Mouse (Mus musculus) heart, embryonic 12.5 days (tissue): Measurements from ENCODE around the gene Nr4a3. TPM values are rescaled to one million over a fixed set of nuclear protein-coding genes. Genes with fewer than 3 reads are reported as not detected.
A peak's percentile ranks its signal among the peaks of the same experiment; 100 is the strongest.

Experiments
- ATAC-seq: fragments of 200-750 bp; cut with Nextera tagmentation; 2 replicates; pipeline ENCODE4 v1.8.0; 2017; ENCODE audit warnings: moderate TSS enrichment, moderate library complexity; ENCODE audit not compliant: insufficient number of reproducible peaks, low FRiP score
- H3K27ac ChIP-seq: fragments of 300-500 bp; sonication (generic); 2 replicates; pipeline ENCODE4 v1.5.1; 2016; ENCODE audit warnings: mild to moderate bottlenecking, moderate library complexity; ENCODE audit not compliant: poor library complexity, severe bottlenecking
- H3K27me3 ChIP-seq: fragments of 300-500 bp; sonication (generic); replicated peaks from 2 replicates; pipeline ENCODE4 v1.6.1; 2016; ENCODE audit warnings: mild to moderate bottlenecking, moderate library complexity
- H3K36me3 ChIP-seq: fragments of 300-500 bp; sonication (generic); 2 replicates; pipeline ENCODE4 v1.6.1; 2016; ENCODE audit warnings: mild to moderate bottlenecking, moderate library complexity
- H3K4me1 ChIP-seq: fragments of 300-500 bp; sonication (generic); replicated peaks from 2 replicates; pipeline ENCODE4 v1.6.1; 2016; ENCODE audit warnings: mild to moderate bottlenecking
- H3K4me2 ChIP-seq: fragments of 300-500 bp; sonication (generic); 2 replicates; pipeline ENCODE4 v1.6.1; 2016; ENCODE audit warnings: mild to moderate bottlenecking, moderate library complexity
- H3K4me3 ChIP-seq: fragments of 300-500 bp; sonication (generic); 2 replicates; pipeline ENCODE4 v1.5.1; 2016; ENCODE audit warnings: mild to moderate bottlenecking
- H3K9ac ChIP-seq: fragments of 300-500 bp; sonication (generic); 2 replicates; pipeline ENCODE4 v1.6.1; 2016; ENCODE audit warnings: mild to moderate bottlenecking, moderate library complexity
- H3K9me3 ChIP-seq: fragments of 300-500 bp; sonication (generic); replicated peaks from 2 replicates; pipeline ENCODE4 v1.6.1; 2016; ENCODE audit warnings: mild to moderate bottlenecking, moderate library complexity
- WGBS: fragments of 180-500 bp; shearing (Covaris S2); methylation state at CpG from one replicate; pipeline ENCODE4 v1.1.7; 2016; 5-methylcytosine and 5-hydroxymethylcytosine counted together
- polyA plus RNA-seq: library from polyadenylated mRNA; unstranded; fragments of >200 nt; fragmentation: Nextera tagmentation; extraction: Ambion mirVana; gene quantifications from 2 replicates; pipeline ENCODE4 v1.2.1, GENCODE M21; 2016

The Nr4a3 gene
- polyA plus RNA-seq, 1 experiment from 2014 or later, result 0.26 TPM

DNA sequence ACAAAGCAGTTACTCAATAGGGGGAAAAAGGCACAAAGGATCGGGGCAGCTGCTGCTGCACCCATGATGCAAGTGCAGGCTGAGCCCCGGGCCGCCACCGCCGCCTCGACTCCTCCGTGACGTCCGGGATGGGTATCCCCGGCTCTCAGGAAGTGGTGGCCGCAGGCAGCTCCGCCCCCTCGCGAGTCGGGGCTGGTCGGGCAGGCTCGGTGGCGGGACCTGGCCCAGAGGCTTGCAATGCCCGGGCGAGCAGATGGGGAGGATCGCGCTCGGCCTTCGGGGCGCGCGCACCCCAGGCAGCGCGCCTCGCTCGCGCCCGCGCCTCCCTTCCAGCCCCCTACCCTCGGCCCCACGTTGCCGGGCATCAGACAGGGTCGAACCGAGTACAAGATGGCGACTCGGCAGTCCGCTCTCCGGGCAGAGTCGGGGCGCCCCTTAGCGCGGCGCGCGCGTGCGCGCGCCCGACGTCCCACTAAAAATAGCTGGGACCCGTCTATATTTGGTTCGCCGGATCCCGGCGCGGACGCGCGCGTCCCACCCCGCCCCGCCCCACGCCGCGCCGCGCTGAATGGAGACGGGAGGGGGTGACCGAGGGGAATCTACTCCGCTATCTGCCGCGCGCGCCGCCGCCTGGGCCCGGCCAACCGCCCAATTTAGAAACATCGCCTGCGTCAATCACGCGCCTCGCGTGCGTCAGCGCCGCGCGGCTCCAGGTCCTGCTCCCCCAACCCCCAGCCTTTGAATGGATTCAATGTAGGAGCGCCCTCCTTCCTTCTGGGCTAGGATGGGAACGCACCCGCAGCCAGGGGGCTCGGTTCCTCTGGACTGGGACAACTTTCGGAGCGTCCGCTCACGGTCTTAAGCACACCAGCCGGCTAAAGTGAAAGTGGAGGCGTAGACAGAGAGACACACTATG, 1.9 kb upstream of the Nr4a3 start:
- under 1% methylated on average over 105 of the region's 105 CpGs for WGBS
- Histone ChIP-seq H3K9ac (peak overlapping the region; percentile 85), H3K4me3 (peak overlapping the region; percentile 68), H3K4me1 (peaks cover 27% of the 10 kb centered on the region), H3K27ac (peak overlapping the region; percentile 98), H3K9me3 (no peaks in the 10 kb centered on the region), H3K4me2 (peak overlapping the region; percentile 99), H3K36me3 (no peaks in the 10 kb centered on the region), H3K27me3 (peaks cover 8% of the 10 kb centered on the region)
- peak; percentile 90 for ATAC-seq

DNA sequence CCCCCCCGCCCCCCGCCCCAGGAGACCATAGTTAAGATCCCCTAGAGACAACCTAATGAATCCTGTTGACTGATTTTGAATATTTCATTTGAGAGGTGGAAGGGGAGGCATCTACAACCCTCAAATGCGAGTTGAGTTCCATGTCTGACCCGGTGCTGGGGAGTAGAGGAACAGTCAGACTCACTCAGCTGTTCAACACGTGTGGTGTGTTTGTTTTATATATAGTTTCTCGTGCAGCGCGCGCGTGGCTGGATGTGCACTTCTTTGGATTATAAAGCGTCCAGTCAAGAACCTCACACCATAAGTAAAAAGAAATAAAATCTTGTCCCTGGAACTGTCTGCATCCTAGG, 837 bp upstream of the Nr4a3 start:
- H3K4me1 ChIP-seq, result peaks cover 33% of the 10 kb centered on the region
- H3K4me2 ChIP-seq, result peak overlapping the region; percentile 99
- H3K9ac ChIP-seq, result peak overlapping the region; percentile 74
- H3K9me3 ChIP-seq, result no peaks in the 10 kb centered on the region
- WGBS, result under 1% methylated on average over 11 of the region's 11 CpGs
- peak overlapping the region; percentile 94 for H3K27ac ChIP-seq
- no peaks in the 10 kb centered on the region for H3K36me3 ChIP-seq
- H3K4me3 ChIP-seq, result peak overlapping the region; percentile 68
- peaks cover 16% of the 10 kb centered on the region for H3K27me3 ChIP-seq
- no peak for ATAC-seq

DNA sequence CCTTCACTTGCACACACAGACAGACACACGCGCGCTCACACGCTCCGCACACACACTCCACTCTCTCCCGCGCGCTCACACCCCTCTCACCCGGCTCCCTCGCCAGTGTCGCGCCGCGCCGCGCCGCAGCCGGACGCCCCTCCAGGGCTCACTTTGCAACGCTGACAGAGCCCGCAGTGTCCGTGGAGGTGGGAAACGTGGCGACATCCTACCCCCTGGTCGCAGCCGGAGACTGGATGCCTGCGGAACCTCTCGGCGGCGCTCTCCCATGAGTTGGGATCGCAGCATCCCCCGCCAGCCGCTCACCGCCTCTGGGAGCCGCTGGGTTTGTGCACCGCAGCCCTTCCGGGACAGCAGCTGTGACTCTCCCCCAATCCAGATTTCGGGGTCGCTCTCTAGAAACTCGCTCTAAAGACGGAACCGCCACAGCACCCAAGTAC, 348 bp downstream of the Nr4a3 start:
- under 1% methylated on average over 42 of the region's 42 CpGs for WGBS
- H3K27me3 ChIP-seq, result peaks cover 27% of the 10 kb centered on the region

DNA sequence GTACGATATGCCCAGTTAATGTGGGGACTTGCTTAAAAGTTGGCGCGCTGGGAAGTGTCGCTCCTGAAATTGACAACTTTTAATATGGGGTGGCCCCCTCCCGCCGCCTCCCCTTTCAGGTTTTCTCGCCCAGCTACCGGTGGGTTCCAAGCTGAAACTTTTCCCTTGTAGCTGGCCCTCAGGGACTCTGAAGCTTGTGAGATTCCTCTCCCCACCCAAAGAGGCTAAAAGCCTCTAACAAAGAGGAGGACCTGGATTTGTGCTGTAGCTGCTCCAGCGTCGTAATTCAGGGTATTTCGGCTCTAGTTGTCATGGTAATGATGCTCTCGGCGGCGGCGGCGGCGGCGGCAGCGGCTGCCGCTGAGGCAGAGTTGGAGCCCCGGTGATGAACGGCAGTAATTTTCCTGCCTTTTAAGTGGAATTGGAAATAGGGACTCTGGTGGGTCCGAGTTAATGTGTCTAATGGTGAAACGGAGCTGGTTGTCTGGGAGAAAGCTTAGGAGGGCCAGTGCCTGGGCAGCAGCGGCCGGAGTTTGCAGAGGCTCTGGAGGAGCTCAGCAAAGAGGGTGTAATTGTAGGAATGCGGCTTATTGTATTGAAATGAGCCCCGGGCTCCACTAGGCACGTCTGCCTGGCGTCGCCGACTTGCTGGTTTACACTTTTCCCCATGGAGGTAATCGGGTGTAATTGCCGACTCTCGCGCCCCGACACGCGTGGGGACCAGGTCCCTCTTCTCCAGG, 938 bp downstream of the Nr4a3 start:
- H3K9ac ChIP-seq, result peak overlapping the region; percentile 74
- H3K36me3 ChIP-seq, result no peaks in the 10 kb centered on the region
- no peak for ATAC-seq
- H3K27me3 ChIP-seq, result peaks cover 33% of the 10 kb centered on the region
- H3K9me3 ChIP-seq, result no peaks in the 10 kb centered on the region
- H3K4me1 ChIP-seq, result peaks cover 33% of the 10 kb centered on the region
- peak overlapping the region; percentile 99 for H3K4me2 ChIP-seq
- H3K4me3 ChIP-seq, result peak overlapping the region; percentile 68
- under 1% methylated on average over 39 of the region's 39 CpGs for WGBS
- H3K27ac ChIP-seq, result no peak overlapping the region

More for the DNA sequence above, 348 bp downstream of the Nr4a3 start:
- H3K9ac ChIP-seq, result peak overlapping the region; percentile 74
- no peaks in the 10 kb centered on the region for H3K9me3 ChIP-seq
- H3K36me3 ChIP-seq, result no peaks in the 10 kb centered on the region
- peak overlapping the region; percentile 68 for H3K4me3 ChIP-seq
- peaks cover 33% of the 10 kb centered on the region for H3K4me1 ChIP-seq
- H3K27ac ChIP-seq, result peak overlapping the region; percentile 94; the same call in 1 of the 2 replicates
- ATAC-seq, result no peak
- peak overlapping the region; percentile 99 for H3K4me2 ChIP-seq

DNA sequence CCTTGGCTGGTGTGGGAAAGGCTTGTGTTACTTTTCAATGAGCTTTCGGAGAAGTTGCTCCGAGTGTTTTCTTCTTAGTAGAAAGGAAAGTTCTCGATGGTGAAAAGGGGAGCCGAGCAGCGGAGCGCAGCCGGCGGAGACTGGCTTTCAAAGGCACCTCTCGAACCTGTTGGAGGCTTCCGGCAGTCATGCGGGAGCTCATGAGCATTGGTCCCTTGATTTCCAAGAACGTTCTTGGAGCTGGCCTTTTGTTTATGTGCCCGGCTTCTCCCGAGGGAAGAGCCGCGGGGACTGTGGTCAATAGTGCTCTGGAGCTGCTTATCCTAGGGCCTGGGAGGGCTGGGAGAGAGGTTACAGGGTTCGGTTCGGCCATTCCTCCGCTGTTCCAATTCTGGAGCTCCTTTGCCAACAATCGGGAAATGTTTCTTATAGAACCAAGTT, 1.5 kb downstream of the Nr4a3 start:
- Histone ChIP-seq H3K9me3 (no peaks in the 10 kb centered on the region), H3K4me2 (peak overlapping the region; percentile 99), H3K27ac (no peak overlapping the region), H3K4me1 (peaks cover 38% of the 10 kb centered on the region), H3K4me3 (peak overlapping the region; percentile 68), H3K36me3 (no peaks in the 10 kb centered on the region), H3K27me3 (peaks cover 39% of the 10 kb centered on the region), H3K9ac (peak overlapping the region; percentile 74)
- no peak for ATAC-seq
- WGBS, result under 1% methylated on average over 20 of the region's 20 CpGs

DNA sequence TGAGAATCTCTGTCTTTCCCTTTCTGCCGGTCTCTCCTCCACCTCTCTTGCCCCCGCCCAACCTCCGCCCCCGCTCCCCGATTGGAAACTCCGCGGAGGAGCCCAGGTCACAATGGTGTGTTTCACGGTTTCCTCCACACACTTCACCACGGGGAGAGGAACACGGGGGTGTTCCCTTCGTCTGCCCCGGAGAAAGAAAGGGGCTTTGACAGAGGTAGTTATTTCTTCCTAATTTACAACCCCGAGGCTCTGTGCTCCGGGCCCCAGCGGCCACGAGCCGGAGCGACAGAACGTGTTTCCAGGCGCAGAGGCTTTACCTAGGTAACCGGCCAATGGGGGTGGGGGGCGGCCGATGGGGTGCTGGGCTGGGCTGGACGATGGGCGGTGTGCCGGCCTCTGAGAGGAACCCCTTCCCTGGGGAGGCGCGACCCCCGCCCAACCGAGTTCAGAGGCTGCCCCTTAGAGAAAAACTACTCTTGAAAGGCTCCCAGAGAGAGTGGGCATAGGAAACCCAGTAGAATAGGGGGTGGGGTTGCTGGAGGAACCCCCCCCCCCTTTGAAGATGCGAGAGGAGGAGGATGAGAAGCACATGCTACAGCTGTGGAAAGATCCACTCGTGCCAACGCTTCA, 2.3 kb downstream of the Nr4a3 start:
- peak overlapping the region; percentile 74 for H3K9ac ChIP-seq
- no peaks in the 10 kb centered on the region for H3K36me3 ChIP-seq
- H3K27ac ChIP-seq, result no peak overlapping the region
- peak overlapping the region; percentile 99 for H3K4me2 ChIP-seq
- ATAC-seq, result no peak
- H3K4me1 ChIP-seq, result peaks cover 40% of the 10 kb centered on the region
- peak overlapping the region; percentile 68 for H3K4me3 ChIP-seq
- WGBS, result under 1% methylated on average over 33 of the region's 33 CpGs
- peaks cover 47% of the 10 kb centered on the region for H3K27me3 ChIP-seq
- no peaks in the 10 kb centered on the region for H3K9me3 ChIP-seq

DNA sequence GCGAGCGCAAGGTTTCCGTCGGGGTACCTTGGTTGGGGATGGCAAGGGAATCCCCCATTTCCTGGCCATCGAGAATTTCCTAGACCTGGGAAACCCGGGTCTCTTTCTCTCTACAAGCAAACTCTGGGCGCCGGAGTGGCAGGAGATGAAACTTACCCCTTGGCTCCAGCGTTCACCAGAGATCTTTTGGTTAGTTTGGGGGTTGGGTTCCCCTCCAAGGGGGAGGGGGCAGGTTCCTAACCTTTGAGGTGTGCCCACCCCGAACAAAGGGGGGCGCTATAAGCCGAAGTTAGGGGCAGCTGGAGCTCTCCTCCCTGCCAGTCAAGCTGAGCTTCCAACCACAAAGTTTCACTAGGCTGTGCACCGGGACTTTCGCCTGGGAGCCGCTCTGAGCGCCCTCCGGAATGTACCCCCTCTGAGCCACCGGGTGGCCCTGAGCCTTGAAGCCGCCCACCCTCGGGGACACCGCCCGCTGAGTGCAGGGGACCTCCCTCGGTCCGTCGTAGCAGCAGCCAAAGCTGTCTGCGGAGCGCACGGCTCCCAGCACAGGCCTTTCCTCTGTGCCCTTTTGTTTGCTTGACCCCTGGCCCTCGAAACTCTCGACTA, 2.9 kb downstream of the Nr4a3 start:
- Histone ChIP-seq H3K36me3 (no peaks in the 10 kb centered on the region), H3K4me1 (peaks cover 40% of the 10 kb centered on the region), H3K4me2 (peak overlapping the region; percentile 99), H3K27me3 (peaks cover 53% of the 10 kb centered on the region), H3K9me3 (no peaks in the 10 kb centered on the region), H3K9ac (peak overlapping the region; percentile 20; the same call in 1 of the 2 replicates), H3K27ac (no peak overlapping the region), H3K4me3 (peak overlapping the region; percentile 68)
- under 1% methylated on average over 30 of the region's 30 CpGs for WGBS
- no peak for ATAC-seq

DNA sequence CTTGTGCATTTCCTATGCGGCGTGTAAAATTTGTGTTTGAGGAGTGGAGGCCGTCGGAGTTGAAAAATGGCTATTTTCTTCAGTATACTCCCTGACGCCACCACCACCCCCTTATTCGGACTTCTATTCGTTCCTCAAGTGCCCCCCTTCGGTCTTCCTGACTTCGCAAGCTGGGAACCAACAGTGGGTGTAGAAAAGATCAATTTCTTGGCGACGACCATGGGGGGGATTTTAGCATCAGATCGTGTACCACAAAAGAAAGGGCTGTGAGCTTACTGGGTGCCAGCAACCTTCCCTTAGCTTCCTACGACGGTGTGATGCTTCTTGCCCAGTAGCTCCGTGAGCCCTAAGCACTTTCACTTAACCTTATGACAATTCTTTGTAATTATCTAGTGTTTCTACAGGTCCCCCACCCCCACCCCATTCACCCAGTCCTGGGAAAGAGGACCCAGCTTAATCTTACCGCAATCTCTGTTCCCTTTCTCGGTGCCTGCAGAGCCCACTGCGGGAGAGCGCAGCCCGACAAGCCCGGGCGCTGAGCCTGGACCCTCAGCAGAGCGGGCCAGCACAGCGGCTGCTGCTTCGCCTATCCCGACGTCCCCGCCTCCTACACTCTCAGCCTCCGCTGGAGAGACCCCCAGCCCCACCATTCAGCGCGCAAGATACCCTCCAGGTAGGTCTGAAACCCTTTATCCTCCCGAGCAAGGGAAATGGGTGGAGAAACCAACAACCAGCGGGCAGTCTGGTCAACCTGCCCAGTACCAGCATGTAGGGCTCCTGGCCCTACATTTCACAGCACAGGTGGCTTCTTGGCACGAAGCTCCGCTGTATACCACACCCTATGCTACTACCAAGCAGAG, 3.7 kb downstream of the Nr4a3 start:
- Histone ChIP-seq H3K27me3 (peaks cover 61% of the 10 kb centered on the region), H3K27ac (no peak overlapping the region)

DNA sequence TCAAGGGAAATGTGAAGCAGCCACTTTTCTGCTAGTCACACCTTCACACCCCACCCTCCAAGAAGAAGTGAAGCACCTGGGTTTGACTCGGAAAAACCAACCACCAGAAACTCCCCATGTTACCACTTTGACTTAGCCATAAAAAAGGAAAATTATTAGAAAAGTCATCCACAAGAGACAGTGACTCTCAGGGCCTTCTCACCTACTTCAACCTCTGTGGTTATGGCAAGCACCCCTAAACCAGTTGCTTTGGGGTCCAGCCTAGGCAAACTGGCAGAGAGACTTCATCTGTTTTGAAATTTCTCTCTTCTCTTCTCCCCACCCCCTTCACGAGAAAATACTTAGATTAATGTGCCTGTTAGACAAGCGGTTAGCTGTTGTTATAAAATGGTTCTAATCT, 5.1 kb downstream of the Nr4a3 start:
- H3K36me3 ChIP-seq, result no peaks in the 10 kb centered on the region
- WGBS, result 63% methylated on average over 3 of the region's 3 CpGs
- H3K4me2 ChIP-seq, result no peak overlapping the region
- peaks cover 71% of the 10 kb centered on the region for H3K27me3 ChIP-seq
- no peak overlapping the region for H3K27ac ChIP-seq
- no peak overlapping the region for H3K9ac ChIP-seq
- no peak for ATAC-seq
- no peaks in the 10 kb centered on the region for H3K9me3 ChIP-seq
- peaks cover 40% of the 10 kb centered on the region for H3K4me1 ChIP-seq
- H3K4me3 ChIP-seq, result no peak overlapping the region

More for the DNA sequence above, 3.7 kb downstream of the Nr4a3 start:
- Histone ChIP-seq H3K4me2 (peak overlapping the region; percentile 99), H3K9me3 (no peaks in the 10 kb centered on the region), H3K9ac (no peak overlapping the region), H3K4me3 (peak overlapping the region; percentile 68), H3K4me1 (peaks cover 40% of the 10 kb centered on the region), H3K36me3 (no peaks in the 10 kb centered on the region)
- no peak for ATAC-seq
- WGBS, result 4% methylated on average over 35 of the region's 35 CpGs

DNA sequence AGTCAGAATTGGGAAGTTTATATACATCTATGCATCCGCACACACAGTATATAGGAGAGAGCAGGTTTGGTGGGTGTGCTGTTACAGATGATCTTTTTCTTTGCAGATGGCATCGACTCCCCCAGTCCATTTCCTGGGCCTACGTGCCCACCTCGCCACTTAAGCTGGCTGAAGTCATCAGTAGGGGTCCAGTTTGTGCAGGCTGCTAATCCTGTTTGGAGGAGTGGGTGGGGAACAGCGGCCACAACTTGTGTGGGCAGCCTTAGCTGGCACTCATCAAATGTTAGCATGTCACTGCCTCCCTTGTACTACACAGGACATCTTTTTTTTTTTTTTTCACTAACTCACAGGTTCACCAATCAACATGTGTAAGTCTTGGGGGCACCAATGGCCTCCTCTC, 5.5 kb downstream of the Nr4a3 start:
- H3K27ac ChIP-seq, result no peak overlapping the region
- peaks cover 40% of the 10 kb centered on the region for H3K4me1 ChIP-seq
- peaks cover 71% of the 10 kb centered on the region for H3K27me3 ChIP-seq
- no peak for ATAC-seq
- no peak overlapping the region for H3K4me2 ChIP-seq
- no peaks in the 10 kb centered on the region for H3K9me3 ChIP-seq
- H3K9ac ChIP-seq, result no peak overlapping the region
- 38% methylated on average over 5 of the region's 5 CpGs for WGBS
- H3K36me3 ChIP-seq, result no peaks in the 10 kb centered on the region
- H3K4me3 ChIP-seq, result no peak overlapping the region
